Mouse (Mus musculus): ENCODE measurements around the gene Ubr7.

GRCm38 (mm10) chr12:102787927-102788326 is 30.2 kb downstream of the Ubr7 start:
- TF ChIP-seq CTCF (IDR thresholded peaks at IDR 0.05) (no peak), POLR2A (IDR thresholded peaks at IDR 0.05; ENCODE audit: insufficient read depth, low read depth, low read length) (no peak), EP300 (IDR thresholded peaks at IDR 0.05; ENCODE audit: insufficient read depth, low read depth, low read length) (no peak)

Data from heart, adult 2 months (tissue).